Mouse (Mus musculus) urinary bladder, adult 18-20 months (tissue): Measurements from ENCODE around the gene Mmaa.

Experiments used
- DNase-seq, 2 experiments: peaks; one replicate each; pipeline ENCODE4 v3.0.0; 2022; ENCODE audit warnings: low spot score in 2 of 2, mixed read lengths in 2 of 2

The Mmaa gene

GRCm38 (mm10) chr8:79222752-79223141 is 72.0 kb downstream of the Mmaa start:
- no peak for DNase-seq

- DNase-seq: no peak
Observed at GRCm38 (mm10) chr8:79222106-79222751, 72.5 kb downstream of the Mmaa start.
